Mouse (Mus musculus) MEL (cell line): Measurements from ENCODE around the gene Phox2b. TPM values are rescaled to one million over a fixed set of nuclear protein-coding genes. Genes with fewer than 3 reads are reported as not detected.

Source experiments
- DNase-seq: peaks from one replicate; pipeline ENCODE4 v3.0.0; 2011; ENCODE audit warnings: low read depth, low spot score
- H3K27ac ChIP-seq: 2 replicates; pipeline ENCODE4 v1.5.1; 2012; ENCODE audit warnings: low read depth, mild to moderate bottlenecking, control low read depth, low read length, moderate library complexity; ENCODE audit not compliant: control insufficient read depth
- H3K27me3 ChIP-seq, 2 experiments: fragments of 150-350 bp in 1 of 2; sonication (generic) in 1 of 2; 2 replicates each; pipeline ENCODE4 v1.6.1; 2012; ENCODE audit warnings: low read length in 2 of 2, mild to moderate bottlenecking in 2 of 2, improper control_type of control experiment in 1 of 2, moderate library complexity in 1 of 2; ENCODE audit not compliant: insufficient read depth in 2 of 2, control insufficient read depth in 1 of 2
- H3K36me3 ChIP-seq, 2 experiments: 2 replicates each; pipeline ENCODE4 v1.6.1; 2012 to 2014; ENCODE audit warnings: low read length in 2 of 2, improper control_type of control experiment in 1 of 2, inconsistent platforms in 1 of 2, mild to moderate bottlenecking in 1 of 2; ENCODE audit not compliant: insufficient read depth in 2 of 2, control insufficient read depth in 1 of 2
- H3K4me1 ChIP-seq, 2 experiments: fragments of 150-350 bp in 1 of 2; sonication (generic) in 1 of 2; 2 replicates each; pipeline ENCODE4 v1.6.1; 2012; ENCODE audit warnings: low read length in 2 of 2, improper control_type of control experiment in 1 of 2, mild to moderate bottlenecking in 1 of 2; ENCODE audit not compliant: insufficient read depth in 2 of 2, control insufficient read depth in 1 of 2
- H3K4me3 ChIP-seq, 2 experiments: fragments of 150-350 bp in 1 of 2; sonication (generic) in 1 of 2; 2 replicates each; pipeline ENCODE4 v1.5.1; 2012; ENCODE audit warnings: low read depth in 2 of 2, low read length in 2 of 2, mild to moderate bottlenecking in 2 of 2, moderate library complexity in 2 of 2, control low read depth in 1 of 2, improper control_type of control experiment in 1 of 2; ENCODE audit not compliant: control insufficient read depth in 1 of 2, insufficient read depth in 1 of 2
- H3K79me2 ChIP-seq: 2 replicates; pipeline ENCODE4 v1.6.1; 2012; ENCODE audit warnings: mild to moderate bottlenecking, low read length, moderate library complexity; ENCODE audit not compliant: control insufficient read depth, poor library complexity, insufficient read depth
- H3K9ac ChIP-seq: 2 replicates; pipeline ENCODE4 v1.6.1; 2012; ENCODE audit warnings: low read depth, mild to moderate bottlenecking, control low read depth, low read length, moderate library complexity; ENCODE audit not compliant: control insufficient read depth, poor library complexity, severe bottlenecking
- H3K9me3 ChIP-seq: fragments of 150-350 bp; sonication (generic); replicated peaks from 2 replicates; pipeline ENCODE4 v1.6.1; 2012; ENCODE audit warnings: mild to moderate bottlenecking, low read length, improper control_type of control experiment, moderate library complexity; ENCODE audit not compliant: insufficient read depth
- BHLHE40 ChIP-seq: IDR thresholded peaks from 2 replicates; pipeline ENCODE4 v1.6.1; 2012; ENCODE audit warnings: low read depth, mild to moderate bottlenecking, inconsistent platforms, low read length, improper control_type of control experiment, borderline replicate concordance
- CHD2 ChIP-seq: IDR thresholded peaks from 2 replicates; pipeline ENCODE4 v1.6.1; 2011; ENCODE audit warnings: low read length, improper control_type of control experiment
- E2F4 ChIP-seq: IDR thresholded peaks from 2 replicates; pipeline ENCODE4 v1.6.1; 2011; ENCODE audit warnings: low read depth, low read length, improper control_type of control experiment, borderline replicate concordance
- ETS1 ChIP-seq: IDR thresholded peaks from 2 replicates; pipeline ENCODE4 v1.6.1; 2012; ENCODE audit warnings: low read depth, mild to moderate bottlenecking, inconsistent platforms, low read length, improper control_type of control experiment, moderate library complexity
- GABPA ChIP-seq: IDR thresholded peaks from 2 replicates; pipeline ENCODE4 v1.6.1; 2012; ENCODE audit warnings: low read depth, mild to moderate bottlenecking, inconsistent platforms, low read length, improper control_type of control experiment, moderate library complexity
- MAFK ChIP-seq: IDR thresholded peaks from 2 replicates; pipeline ENCODE4 v1.6.1; 2011; ENCODE audit warnings: low read depth, mild to moderate bottlenecking, low read length, improper control_type of control experiment, borderline replicate concordance
- MAX ChIP-seq: IDR thresholded peaks from 2 replicates; pipeline ENCODE4 v1.6.1; 2011; ENCODE audit warnings: low read length, improper control_type of control experiment
- MEF2A ChIP-seq: IDR thresholded peaks from 2 replicates; pipeline ENCODE4 v1.6.1; 2014; ENCODE audit warnings: low read depth, mild to moderate bottlenecking, inconsistent platforms, low read length, improper control_type of control experiment; ENCODE audit not compliant: poor library complexity, insufficient replicate concordance, severe bottlenecking; ENCODE audit errors: extremely low read depth
- MYB ChIP-seq: IDR thresholded peaks from 2 replicates; pipeline ENCODE4 v1.6.1; 2011; ENCODE audit warnings: mild to moderate bottlenecking, low read depth, low read length, improper control_type of control experiment
- NRF1 ChIP-seq: IDR thresholded peaks from 2 replicates; pipeline ENCODE4 v1.6.1; 2014; ENCODE audit warnings: low read depth, mild to moderate bottlenecking, inconsistent platforms, low read length, improper control_type of control experiment, moderate library complexity; ENCODE audit not compliant: poor library complexity, insufficient read depth, severe bottlenecking
- POLR2AphosphoS5 ChIP-seq: IDR thresholded peaks from 2 replicates; pipeline ENCODE4 v1.6.1; 2012; ENCODE audit warnings: low read depth, borderline replicate concordance, mild to moderate bottlenecking, inconsistent platforms, low read length, moderate library complexity, mixed read lengths
- RAD21 ChIP-seq: IDR thresholded peaks from 2 replicates; pipeline ENCODE4 v1.6.1; 2011; ENCODE audit warnings: mild to moderate bottlenecking, low read depth, low read length, improper control_type of control experiment
- RCOR1 ChIP-seq: IDR thresholded peaks from 2 replicates; pipeline ENCODE4 v1.6.1; 2012; ENCODE audit warnings: low read depth, mild to moderate bottlenecking, inconsistent platforms, low read length, improper control_type of control experiment
- SMC3 ChIP-seq: IDR thresholded peaks from 2 replicates; pipeline ENCODE4 v1.6.1; 2011; ENCODE audit warnings: low read depth, low read length, improper control_type of control experiment
- TAL1 ChIP-seq: IDR thresholded peaks from 2 replicates; pipeline ENCODE4 v1.6.1; 2012; ENCODE audit warnings: mild to moderate bottlenecking, inconsistent platforms, low read length, moderate library complexity, mixed read lengths
- TBP ChIP-seq: IDR thresholded peaks from 2 replicates; pipeline ENCODE4 v1.8.0; 2011; ENCODE audit warnings: low read depth, low read length, improper control_type of control experiment
- TCF12 ChIP-seq: IDR thresholded peaks from 2 replicates; pipeline ENCODE4 v1.6.1; 2014; ENCODE audit warnings: low read depth, mild to moderate bottlenecking, inconsistent platforms, low read length, improper control_type of control experiment, moderate library complexity
- UBTF ChIP-seq: IDR thresholded peaks from 2 replicates; pipeline ENCODE4 v1.6.1; 2012; ENCODE audit warnings: low read depth, mild to moderate bottlenecking, inconsistent platforms, low read length, improper control_type of control experiment, moderate library complexity, borderline replicate concordance; ENCODE audit not compliant: insufficient read depth
- USF2 ChIP-seq, 2 experiments: IDR thresholded peaks; 2 replicates each; pipeline ENCODE4 v1.6.1; 2011 to 2012; ENCODE audit warnings: improper control_type of control experiment in 2 of 2, low read length in 2 of 2, borderline replicate concordance in 1 of 2, inconsistent platforms in 1 of 2, low read depth in 1 of 2, mild to moderate bottlenecking in 1 of 2; ENCODE audit not compliant: insufficient read depth in 1 of 2
- ZC3H11A ChIP-seq: IDR thresholded peaks from 2 replicates; pipeline ENCODE4 v1.6.1; 2012; ENCODE audit warnings: low read depth, mild to moderate bottlenecking, inconsistent platforms, low read length, improper control_type of control experiment
- ZMIZ1 ChIP-seq: IDR thresholded peaks from 2 replicates; pipeline ENCODE4 v1.6.1; 2012; ENCODE audit warnings: low read depth, mild to moderate bottlenecking, inconsistent platforms, low read length, improper control_type of control experiment, moderate library complexity
- ZNF384 ChIP-seq: IDR thresholded peaks from 2 replicates; pipeline ENCODE4 v1.6.1; 2012; ENCODE audit warnings: low read depth, mild to moderate bottlenecking, inconsistent platforms, low read length, improper control_type of control experiment
- polyA plus RNA-seq, 2 experiments: library from polyadenylated mRNA; stranded (reverse) in 1 of 2; unstranded in 1 of 2; fragments of >175 nt in 1 of 2; fragments of >200 nt in 1 of 2; gene quantifications; 2 replicates each; pipeline versions ENCODE4 v1.2.1 to v1.2.4; 2012; ENCODE audit warnings: low replicate concordance in 2 of 2, low read depth in 1 of 2; ENCODE audit not compliant: insufficient read length in 2 of 2, insufficient read depth in 1 of 2, missing spikeins in 1 of 2
- total RNA-seq: library from RNA; depleted of rRNA; stranded (reverse); fragments of 300-350 nt; gene quantifications from 2 replicates; pipeline ENCODE4 v1.2.3, GENCODE M21; 2012

Gene Phox2b
- total and polyA plus RNA-seq, 3 experiments = not detected

DNA sequence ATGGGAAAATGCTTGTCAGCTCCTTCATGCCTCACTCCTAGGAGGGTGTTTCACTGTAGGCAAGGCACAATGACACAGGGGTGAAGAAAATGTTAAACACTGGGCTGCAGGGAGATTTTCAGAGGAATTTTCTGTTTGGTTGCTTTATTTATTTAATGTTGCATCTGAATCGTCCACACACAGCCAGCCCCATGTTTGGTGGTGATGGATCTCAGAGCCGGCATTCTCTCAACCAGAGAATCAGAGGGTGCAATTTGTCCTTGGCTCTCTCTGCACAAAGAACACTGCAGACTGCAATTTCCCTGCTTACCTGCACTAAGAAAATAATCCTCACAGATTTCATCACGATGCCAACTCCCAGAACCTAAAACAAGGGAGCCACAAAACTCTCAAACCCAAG is 3.9 kb upstream of the Phox2b start:
- H3K79me2 ChIP-seq = no peaks in the 10 kb centered on the region
- H3K27me3 ChIP-seq = no peaks in the 10 kb centered on the region
- no peak for TF ChIP-seq RAD21
- no peak for TF ChIP-seq SMC3
- no peak for TF ChIP-seq USF2 (IDR thresholded peaks at IDR 0.05; ENCODE audit: borderline replicate concordance in 1 of 2, insufficient read depth in 1 of 2, low read depth in 1 of 2, low read length in 2 of 2)
- no peak for TF ChIP-seq POLR2AphosphoS5
- no peak for TF ChIP-seq ZMIZ1
- TF ChIP-seq CHD2 = no peak
- no peak for TF ChIP-seq NRF1
- TF ChIP-seq RCOR1 = no peak
- TF ChIP-seq TBP = no peak
- TF ChIP-seq ETS1 = no peak
- TF ChIP-seq UBTF = no peak
- TF ChIP-seq TAL1 = no peak
- TF ChIP-seq MAX = no peak
- TF ChIP-seq TCF12 = no peak
- TF ChIP-seq ZC3H11A = no peak
- no peak for TF ChIP-seq GABPA
- TF ChIP-seq BHLHE40 = no peak
- no peak for TF ChIP-seq E2F4
- TF ChIP-seq MYB = no peak
- TF ChIP-seq MEF2A = no peak
- DNase-seq = no peak
- H3K27ac ChIP-seq = no peak overlapping the region
- no peak overlapping the region for H3K9ac ChIP-seq
- H3K4me1 ChIP-seq = no peaks in the 10 kb centered on the region
- H3K36me3 ChIP-seq = no peaks in the 10 kb centered on the region
- H3K4me3 ChIP-seq = no peak overlapping the region
- H3K9me3 ChIP-seq = no peaks in the 10 kb centered on the region

DNA sequence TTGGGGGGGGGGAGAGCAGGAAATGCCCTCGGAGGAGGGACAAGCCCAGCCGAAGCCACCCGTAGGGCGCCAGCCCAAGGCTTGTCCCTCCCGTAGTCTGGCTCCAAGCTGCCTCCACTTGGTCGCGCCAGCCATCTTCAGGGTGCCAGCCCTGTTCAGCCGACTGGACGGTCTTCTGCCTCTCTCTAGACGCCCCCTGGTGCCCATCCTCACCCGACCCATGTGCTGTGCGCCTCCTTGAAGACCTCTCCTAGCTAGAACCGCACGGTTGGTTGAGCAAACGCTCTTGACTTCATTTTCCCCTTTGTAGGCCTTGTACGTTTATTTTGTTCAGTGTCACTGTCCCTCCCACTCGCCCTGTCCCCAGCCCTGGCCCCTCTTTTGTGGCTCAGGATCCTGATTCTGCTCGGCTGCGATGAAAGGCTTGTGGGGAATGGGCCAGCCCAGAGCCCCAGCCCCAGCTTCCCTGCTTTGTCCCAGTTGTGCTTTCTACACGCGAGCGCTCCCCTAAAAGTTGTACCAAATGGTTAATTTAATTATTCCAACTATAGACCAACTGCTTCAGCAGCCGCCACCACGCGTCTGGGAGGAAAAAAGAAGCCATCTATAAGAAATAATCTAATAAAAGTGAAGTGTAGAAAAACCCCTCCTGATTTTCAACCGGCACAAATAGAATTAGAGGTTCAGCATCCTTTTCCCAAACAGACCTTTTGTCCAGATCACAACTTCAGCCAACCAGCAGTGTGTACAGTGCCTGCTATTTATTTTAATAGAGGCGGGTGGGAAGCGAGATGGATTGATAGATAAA is 2.9 kb upstream of the Phox2b start:
- no peaks in the 10 kb centered on the region for H3K27me3 ChIP-seq
- H3K79me2 ChIP-seq = no peaks in the 10 kb centered on the region
- DNase-seq = no peak

More for the DNA sequence above, 2.9 kb upstream of the Phox2b start:
- TF ChIP-seq SMC3 (no peak), ETS1 (no peak), ZNF384 (no peak), MAFK (no peak)
- no peak overlapping the region for H3K27ac ChIP-seq
- no peaks in the 10 kb centered on the region for H3K9me3 ChIP-seq
- H3K4me1 ChIP-seq = no peaks in the 10 kb centered on the region
- H3K9ac ChIP-seq = no peak overlapping the region
- H3K4me3 ChIP-seq = no peak overlapping the region
- no peaks in the 10 kb centered on the region for H3K36me3 ChIP-seq
